Mouse (Mus musculus): ENCODE results near the gene Pabpn1. TPM values are rescaled to one million over a fixed set of nuclear protein-coding genes. Genes with fewer than 3 reads are reported as not detected.
A peak's percentile ranks its signal among the peaks of the same experiment; 100 is the strongest.

Pabpn1 gene
- polyA plus RNA-seq, 1 experiment from 2014 or later, result 96.3 TPM

DNA sequence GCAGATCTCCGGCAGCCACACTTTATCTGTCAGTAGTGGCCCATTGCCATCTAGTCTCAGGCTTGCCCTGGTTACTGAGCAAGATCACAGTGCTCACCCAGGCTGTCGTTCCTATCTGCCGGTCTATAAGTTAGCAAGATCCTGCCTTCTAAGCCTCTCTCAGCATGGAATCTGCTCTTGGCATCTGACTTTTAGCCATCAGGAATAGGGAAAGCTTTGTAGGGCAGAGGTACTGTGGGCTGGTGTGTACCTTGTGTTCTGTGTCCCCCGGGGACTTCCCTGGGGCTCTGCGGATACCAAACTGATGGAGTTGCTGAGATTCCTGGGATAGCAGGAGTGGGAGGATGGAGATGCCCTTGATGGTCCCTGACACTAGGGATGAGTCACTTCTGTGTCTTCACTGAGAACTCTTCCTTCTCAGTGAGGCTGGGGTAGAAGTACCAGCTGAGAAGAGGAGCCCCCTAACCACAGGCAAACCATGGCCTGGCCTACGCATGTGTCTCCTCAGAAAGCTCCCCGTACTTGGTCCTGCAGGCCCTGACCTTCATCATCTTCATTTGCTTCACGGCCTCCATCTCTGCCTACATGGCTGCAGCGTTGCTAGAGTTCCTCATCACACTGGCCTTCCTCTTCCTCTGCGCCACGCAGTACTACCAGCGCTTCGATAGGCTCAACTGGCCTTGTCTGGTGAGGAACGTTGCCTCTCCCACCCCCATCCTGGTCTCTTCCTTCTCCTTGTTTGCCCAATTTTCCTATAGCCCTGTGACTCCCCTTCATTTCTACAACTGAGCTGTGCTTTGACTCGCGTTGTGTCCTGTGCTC lies 45.3 kb downstream of the Pabpn1 start:
- peaks cover 10% of the 10 kb centered on the region; the same call in 1 of the 2 replicates for H3K27me3 ChIP-seq (replicated peaks)
- 64% methylated on average over 16 of the region's 16 CpGs for WGBS
- H3K4me3 ChIP-seq, result no peak overlapping the region
- no peaks in the 10 kb centered on the region for H3K9me3 ChIP-seq (replicated peaks)
- H3K36me3 ChIP-seq, result peaks cover 19% of the 10 kb centered on the region
- no peak overlapping the region; the same call in 1 of the 2 replicates for H3K9ac ChIP-seq
- 0 out of 2 replicates have a peak, but pooled peaks have one; percentile 8 for ATAC-seq (ENCODE audit: insufficient number of reproducible peaks, low FRiP score)
- peaks cover 17% of the 10 kb centered on the region for H3K4me1 ChIP-seq (replicated peaks)
- no peak overlapping the region for H3K27ac ChIP-seq (ENCODE audit: poor library complexity, severe bottlenecking)
- no peak overlapping the region for H3K4me2 ChIP-seq

- WGBS, result 57% methylated on average over 15 of the region's 15 CpGs
- no peak for ATAC-seq (ENCODE audit: insufficient number of reproducible peaks, low FRiP score)
- H3K27me3 ChIP-seq (replicated peaks), result peaks cover 10% of the 10 kb centered on the region; the same call in 1 of the 2 replicates
- H3K4me2 ChIP-seq, result no peak overlapping the region
- H3K9ac ChIP-seq, result 0 out of 2 replicates have a peak overlapping the region, but pooled peaks have one; percentile 13
- H3K36me3 ChIP-seq, result peaks cover 30% of the 10 kb centered on the region
- no peak overlapping the region for H3K4me3 ChIP-seq
- H3K9me3 ChIP-seq (replicated peaks), result no peaks in the 10 kb centered on the region
- peak overlapping the region; percentile 25; the same call in 1 of the 2 replicates for H3K27ac ChIP-seq (ENCODE audit: poor library complexity, severe bottlenecking)
- H3K4me1 ChIP-seq (replicated peaks), result peaks cover 12% of the 10 kb centered on the region
Measured at GRCm38 (mm10) chr14:54938431-54939219, 46.3 kb downstream of the Pabpn1 start.

DNA sequence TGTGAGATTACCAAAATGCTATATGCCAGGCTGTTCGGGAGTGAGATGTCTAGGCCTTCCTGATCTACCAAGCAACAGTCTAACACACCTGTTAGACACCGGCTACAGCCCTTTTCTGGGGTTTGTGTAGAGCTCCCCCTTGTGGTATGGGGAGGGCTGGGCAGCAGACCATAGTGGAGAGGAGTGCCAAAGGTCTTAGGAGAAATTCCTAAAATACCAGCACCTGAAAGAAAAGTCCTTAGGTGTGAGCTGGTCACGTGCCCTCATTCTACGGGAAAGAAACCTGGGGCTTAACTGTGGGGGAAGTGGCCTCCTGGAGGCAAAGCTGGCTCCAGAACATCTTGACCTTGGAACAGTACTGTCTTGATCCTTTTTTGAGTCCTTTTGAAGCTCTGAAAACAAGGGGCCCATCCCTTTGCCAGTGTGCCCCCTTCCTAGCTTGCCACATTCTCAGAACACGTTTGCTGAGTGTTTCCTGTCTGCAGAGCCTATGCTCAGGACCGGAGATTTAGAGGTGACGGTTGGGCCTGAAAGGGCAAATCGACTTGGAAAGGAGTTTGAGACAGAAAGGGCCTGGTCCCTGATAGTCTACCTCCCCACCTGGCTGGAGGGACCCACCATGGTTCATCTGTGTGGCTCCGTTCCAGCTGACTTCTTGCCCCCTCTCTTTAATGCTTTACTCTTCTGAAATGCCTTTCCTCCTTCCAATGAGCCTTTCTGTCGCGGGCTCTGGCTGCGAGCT lies 47.3 kb downstream of the Pabpn1 start:
- WGBS, result 39% methylated on average over 12 of the region's 12 CpGs
- H3K27ac ChIP-seq (ENCODE audit: poor library complexity, severe bottlenecking), result peak overlapping the region; percentile 62
- ATAC-seq (ENCODE audit: insufficient number of reproducible peaks, low FRiP score), result no peak
- H3K36me3 ChIP-seq, result peaks cover 40% of the 10 kb centered on the region
- H3K9me3 ChIP-seq (replicated peaks), result no peaks in the 10 kb centered on the region
- H3K4me3 ChIP-seq, result no peak overlapping the region
- no peak overlapping the region for H3K4me2 ChIP-seq
- H3K27me3 ChIP-seq (replicated peaks), result peaks cover 10% of the 10 kb centered on the region; the same call in 1 of the 2 replicates
- H3K4me1 ChIP-seq (replicated peaks), result peaks cover 12% of the 10 kb centered on the region
- H3K9ac ChIP-seq, result no peak overlapping the region

DNA sequence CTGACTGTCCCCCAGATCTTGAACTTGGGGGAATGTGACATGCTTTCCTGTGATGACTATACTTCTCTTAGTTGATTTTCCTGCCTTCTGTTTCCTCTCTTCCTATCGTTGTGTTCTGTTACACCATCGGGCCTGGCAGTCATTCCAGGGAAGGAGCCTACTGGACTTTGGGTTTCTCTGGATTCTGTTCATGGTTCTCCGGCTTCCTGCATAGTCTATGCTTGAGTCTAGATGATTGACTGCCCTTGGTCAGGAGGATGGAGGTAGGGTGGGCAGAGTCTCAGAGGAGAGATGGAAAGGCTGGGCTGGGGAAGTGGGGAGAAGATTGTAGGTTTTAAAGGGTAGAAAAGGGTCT lies 47.9 kb downstream of the Pabpn1 start:
- Histone ChIP-seq H3K27me3 (replicated peaks) (peaks cover 7% of the 10 kb centered on the region; the same call in 1 of the 2 replicates), H3K9me3 (replicated peaks) (no peaks in the 10 kb centered on the region), H3K4me1 (replicated peaks) (peaks cover 12% of the 10 kb centered on the region), H3K4me2 (no peak overlapping the region), H3K9ac (no peak overlapping the region), H3K27ac (ENCODE audit: poor library complexity, severe bottlenecking) (peak overlapping the region; percentile 62), H3K36me3 (peaks cover 43% of the 10 kb centered on the region), H3K4me3 (no peak overlapping the region)
- no peak for ATAC-seq (ENCODE audit: insufficient number of reproducible peaks, low FRiP score)
- 53% methylated on average over 3 of the region's 3 CpGs for WGBS

GRCm38 (mm10) chr14:54941024-54941978 lies 49.0 kb downstream of the Pabpn1 start:
- H3K4me3 ChIP-seq, result no peak overlapping the region
- H3K9me3 ChIP-seq (replicated peaks), result no peaks in the 10 kb centered on the region
- 56% methylated on average over 13 of the region's 13 CpGs for WGBS
- H3K36me3 ChIP-seq, result peaks cover 55% of the 10 kb centered on the region
- H3K27ac ChIP-seq (ENCODE audit: poor library complexity, severe bottlenecking), result peak overlapping the region; percentile 27; the same call in 1 of the 2 replicates
- H3K4me2 ChIP-seq, result no peak overlapping the region
- H3K4me1 ChIP-seq (replicated peaks), result peaks cover 11% of the 10 kb centered on the region
- no peak for ATAC-seq (ENCODE audit: insufficient number of reproducible peaks, low FRiP score)
- H3K9ac ChIP-seq, result 0 out of 2 replicates have a peak overlapping the region, but pooled peaks have one; percentile 25
- H3K27me3 ChIP-seq (replicated peaks), result 0 out of 2 replicates have a peak, but pooled peaks cover 3% of the 10 kb centered on the region

DNA sequence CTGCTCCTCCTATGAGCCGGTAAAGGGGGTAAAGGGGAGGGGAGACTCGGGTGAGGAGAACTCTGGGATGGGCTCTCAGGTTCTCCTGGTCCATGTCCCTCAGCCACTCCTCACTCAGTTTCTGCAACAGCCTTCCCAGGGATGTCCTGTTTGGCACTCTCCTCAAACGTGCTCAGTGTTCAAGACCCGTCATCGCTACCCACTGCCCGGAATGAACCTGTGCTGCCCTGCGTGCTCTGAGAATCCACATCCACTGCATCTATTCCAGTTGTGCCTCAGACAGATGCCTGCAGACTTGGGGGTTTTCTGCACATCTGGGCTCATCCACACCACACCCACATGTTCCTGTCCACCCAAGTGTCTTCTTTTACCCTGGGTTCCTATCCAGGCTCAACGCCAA lies 50.2 kb downstream of the Pabpn1 start:
- no peak overlapping the region for H3K9ac ChIP-seq
- ATAC-seq (ENCODE audit: insufficient number of reproducible peaks, low FRiP score), result no peak
- 76% methylated on average over 8 of the region's 8 CpGs for WGBS
- no peak overlapping the region for H3K27ac ChIP-seq (ENCODE audit: poor library complexity, severe bottlenecking)
- no peak overlapping the region for H3K4me2 ChIP-seq
- no peaks in the 10 kb centered on the region for H3K9me3 ChIP-seq (replicated peaks)
- H3K4me3 ChIP-seq, result no peak overlapping the region
- 0 out of 2 replicates have a peak, but pooled peaks cover 3% of the 10 kb centered on the region for H3K27me3 ChIP-seq (replicated peaks)
- H3K36me3 ChIP-seq, result peaks cover 66% of the 10 kb centered on the region
- peaks cover 15% of the 10 kb centered on the region for H3K4me1 ChIP-seq (replicated peaks)

DNA sequence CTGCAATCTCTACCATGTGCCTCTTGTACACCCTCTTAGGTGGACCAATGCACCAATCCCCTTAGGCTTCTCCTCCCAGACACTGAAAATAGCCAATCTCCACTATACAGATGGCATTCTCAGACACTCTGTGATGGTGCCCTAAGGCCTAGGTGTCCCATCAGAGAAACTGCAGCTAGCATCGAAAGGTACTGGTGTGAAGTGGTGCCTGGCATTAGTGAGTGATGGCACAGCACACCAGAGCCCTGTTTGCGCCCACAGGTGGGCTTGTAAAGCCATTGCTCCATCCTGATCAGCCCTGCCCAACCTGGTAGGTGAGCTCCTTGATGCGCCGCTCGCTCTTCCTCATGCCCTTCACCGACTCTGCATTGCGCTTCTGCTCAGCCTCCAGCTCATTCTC lies 51.7 kb downstream of the Pabpn1 start:
- Histone ChIP-seq H3K27ac (ENCODE audit: poor library complexity, severe bottlenecking) (no peak overlapping the region; the same call in 1 of the 2 replicates), H3K9ac (no peak overlapping the region), H3K4me1 (replicated peaks) (peaks cover 26% of the 10 kb centered on the region), H3K4me3 (no peak overlapping the region), H3K36me3 (peaks cover 81% of the 10 kb centered on the region), H3K9me3 (replicated peaks) (no peaks in the 10 kb centered on the region), H3K27me3 (replicated peaks) (no peaks in the 10 kb centered on the region), H3K4me2 (no peak overlapping the region)
- no peak for ATAC-seq (ENCODE audit: insufficient number of reproducible peaks, low FRiP score)
- 86% methylated on average over 7 of the region's 7 CpGs for WGBS

GRCm38 (mm10) chr14:54944939-54945338 lies 52.6 kb downstream of the Pabpn1 start:
- H3K9ac ChIP-seq, result no peak overlapping the region
- no peak overlapping the region for H3K4me3 ChIP-seq
- H3K27me3 ChIP-seq (replicated peaks), result peaks cover 6% of the 10 kb centered on the region
- H3K36me3 ChIP-seq, result peaks cover 90% of the 10 kb centered on the region
- H3K9me3 ChIP-seq (replicated peaks), result no peaks in the 10 kb centered on the region
- no peak for ATAC-seq (ENCODE audit: insufficient number of reproducible peaks, low FRiP score)
- no peak overlapping the region for H3K4me2 ChIP-seq
- no peak overlapping the region for H3K27ac ChIP-seq (ENCODE audit: poor library complexity, severe bottlenecking)
- H3K4me1 ChIP-seq (replicated peaks), result peaks cover 35% of the 10 kb centered on the region
- WGBS, result 45% methylated on average over 2 of the region's 2 CpGs

DNA sequence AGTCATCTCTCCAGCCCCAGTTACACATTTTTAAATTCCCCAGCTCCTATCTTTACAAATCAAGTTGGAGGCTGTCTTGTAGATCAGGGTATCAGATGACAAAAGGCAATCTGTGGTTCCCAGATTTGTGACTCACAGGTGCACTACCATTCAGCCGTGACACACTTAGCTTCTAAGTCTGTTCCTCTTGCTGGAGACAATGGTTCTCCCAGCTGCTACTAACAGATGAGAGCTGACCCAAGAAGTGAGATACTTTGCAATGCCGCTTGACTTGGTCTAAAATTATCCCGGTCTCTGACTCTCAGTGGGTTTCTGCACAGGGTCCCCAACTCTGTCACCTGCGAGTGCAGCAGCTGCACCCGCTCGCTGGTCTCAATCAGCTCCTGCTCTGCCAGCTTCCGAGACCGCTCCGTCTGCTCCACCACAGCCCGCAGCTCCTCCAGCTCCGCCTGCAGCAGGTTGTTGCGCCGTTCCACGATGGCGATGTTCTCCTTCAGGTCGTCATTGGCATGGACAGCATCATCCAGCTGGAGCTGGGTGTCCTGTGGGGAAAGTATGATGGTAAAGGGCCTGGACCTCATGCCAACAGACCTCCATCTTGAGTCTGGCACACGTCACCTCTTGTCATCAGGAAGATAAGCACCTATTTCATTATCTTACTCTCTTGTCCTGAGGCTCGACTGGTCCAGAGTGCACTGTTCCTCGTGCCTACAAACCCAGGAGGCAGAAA lies 53.8 kb downstream of the Pabpn1 start:
- no peak overlapping the region for H3K4me3 ChIP-seq
- H3K4me1 ChIP-seq (replicated peaks), result peaks cover 37% of the 10 kb centered on the region
- peak overlapping the region; percentile 18; the same call in 1 of the 2 replicates for H3K27ac ChIP-seq (ENCODE audit: poor library complexity, severe bottlenecking)
- ATAC-seq (ENCODE audit: insufficient number of reproducible peaks, low FRiP score), result no peak
- peaks cover 8% of the 10 kb centered on the region for H3K27me3 ChIP-seq (replicated peaks)
- peaks cover 96% of the 10 kb centered on the region for H3K36me3 ChIP-seq
- no peaks in the 10 kb centered on the region for H3K9me3 ChIP-seq (replicated peaks)
- 42% methylated on average over 19 of the region's 19 CpGs for WGBS
- no peak overlapping the region for H3K4me2 ChIP-seq
- H3K9ac ChIP-seq, result no peak overlapping the region

Data from heart, embryonic 12.5 days (tissue).